11 mouse cellular contexts compared by ENCODE assay signal in genomic region chr15:99814554-99815260, GRCm38 (mm10). TPM values are rescaled to one million over a fixed set of nuclear protein-coding genes. Genes with fewer than 3 reads are reported as not detected.
DNase-seq lines count a peak whose midpoint lies in the region; ATAC-seq and TF ChIP-seq lines count a peak whose summit lies in the region.
"Had no signal": no experiment of that assay in that cellular context is flagged by ENCODE, and none has a peak within 500 bp of the region (broad histone marks: within the 10 kb centered on the region; RNA-seq: fewer than 3 reads in every experiment).

No protein-coding gene starts in this region.

- no peak overlapping the region for H3K4me2 ChIP-seq in forebrain, embryonic 13.5 days
- H3K4me2 ChIP-seq in forebrain, embryonic 12.5 days: no peak overlapping the region

- no peak for ATAC-seq in forebrain, embryonic 13.5 days
- no peak for ATAC-seq in forebrain, embryonic 12.5 days (ENCODE audit: low FRiP score)
- ATAC-seq: CD4-positive, CD25-positive, alpha-beta regulatory T cell, adult 4 months had no signal

- peaks cover 14% of the 10 kb centered on the region for H3K36me3 ChIP-seq in forebrain, embryonic 13.5 days (ENCODE audit: poor library complexity, severe bottlenecking)
- H3K36me3 ChIP-seq in forebrain, embryonic 12.5 days (replicated peaks): peaks cover 5% of the 10 kb centered on the region; the same call in 1 of the 2 replicates
- H3K36me3 ChIP-seq in spleen, adult 2 months (ENCODE audit: control insufficient read depth, insufficient read depth, low read length): no peaks in the 10 kb centered on the region
- H3K36me3 ChIP-seq in thymus, adult 2 months (ENCODE audit: control insufficient read depth, insufficient read depth, low read length): no peaks in the 10 kb centered on the region

- no peak for TF ChIP-seq CTCF in spleen, adult 2 months (IDR thresholded peaks at IDR 0.05; ENCODE audit: extremely low read depth, insufficient read depth, insufficient read length, insufficient replicate concordance)
- TF ChIP-seq CTCF in thymus, adult 2 months (IDR thresholded peaks at IDR 0.05; ENCODE audit: borderline replicate concordance, control insufficient read depth, extremely low read depth, insufficient read depth, low read length, poor library complexity): no peak

- H3K4me1 ChIP-seq in forebrain, embryonic 13.5 days: peaks cover 25% of the 10 kb centered on the region
- H3K4me1 ChIP-seq in forebrain, embryonic 12.5 days: peaks cover 27% of the 10 kb centered on the region
- no peaks in the 10 kb centered on the region for H3K4me1 ChIP-seq in spleen, adult 2 months (ENCODE audit: control insufficient read depth, insufficient read depth, insufficient read length)
- H3K4me1 ChIP-seq in thymus, adult 2 months (replicated peaks; ENCODE audit: control insufficient read depth, insufficient read depth, low read length): no peaks in the 10 kb centered on the region

- DNase-seq in spleen, adult 2 months (ENCODE audit: low read depth in 1 of 2, low spot score in 2 of 2): no peak
- no peak for DNase-seq in spleen, adult 18-20 months
- peak; percentile 37 for DNase-seq in lung, postnatal 14 days
- no peak for DNase-seq in thymus, adult 2 months
- no peak for DNase-seq in T-cell, adult 2 months (ENCODE audit: low spot score)
- DNase-seq in cerebellum, adult 9-10 months: no peak
- DNase-seq: cerebellum, postnatal 36 days had no signal

- H3K9me3 ChIP-seq in forebrain, embryonic 13.5 days (replicated peaks): no peaks in the 10 kb centered on the region
- H3K9me3 ChIP-seq in forebrain, embryonic 12.5 days: no peaks in the 10 kb centered on the region

- H3K4me3 ChIP-seq in forebrain, embryonic 13.5 days: no peak overlapping the region
- no peak overlapping the region for H3K4me3 ChIP-seq in forebrain, embryonic 12.5 days (replicated peaks)
- no peak overlapping the region; the same call in 1 of the 2 replicates for H3K4me3 ChIP-seq in spleen, adult 2 months (ENCODE audit: extremely low read depth, insufficient read depth, insufficient read length)
- H3K4me3 ChIP-seq in thymus, adult 2 months (ENCODE audit: control insufficient read depth, insufficient read depth, low read length): no peak overlapping the region

- TF ChIP-seq POLR2A in spleen, adult 2 months (IDR thresholded peaks at IDR 0.05; ENCODE audit: low read depth, low read length): no peak
- TF ChIP-seq POLR2A in thymus, adult 2 months (IDR thresholded peaks at IDR 0.05; ENCODE audit: control insufficient read depth, extremely low read depth, insufficient read depth, low read length, poor library complexity): no peak

- WGBS in forebrain, embryonic 13.5 days: 91% methylated on average over 24 of the region's 24 CpGs
- 94% methylated on average over 24 of the region's 24 CpGs for WGBS in forebrain, embryonic 12.5 days
- WGBS in spleen, adult 2 months: 81% methylated on average over 24 of the region's 24 CpGs
- 89% methylated on average over 24 of the region's 24 CpGs for WGBS in thymus, adult 2 months

- H3K27me3 ChIP-seq in forebrain, embryonic 13.5 days: no peaks in the 10 kb centered on the region
- H3K27me3 ChIP-seq in forebrain, embryonic 12.5 days: no peaks in the 10 kb centered on the region
- H3K27me3 ChIP-seq in spleen, adult 2 months (ENCODE audit: control insufficient read depth, insufficient read depth, low read length): no peaks in the 10 kb centered on the region
- H3K27me3 ChIP-seq in thymus, adult 2 months (ENCODE audit: control insufficient read depth, insufficient read depth, low read length): no peaks in the 10 kb centered on the region

- no peak overlapping the region for H3K9ac ChIP-seq in forebrain, embryonic 13.5 days
- no peak overlapping the region for H3K9ac ChIP-seq in forebrain, embryonic 12.5 days

- peak overlapping the region; percentile 16; the same call in 1 of the 2 replicates for H3K27ac ChIP-seq in forebrain, embryonic 13.5 days
- H3K27ac ChIP-seq in forebrain, embryonic 12.5 days: no peak overlapping the region
- peak overlapping the region; percentile 52; the same call in 1 of the 2 replicates for H3K27ac ChIP-seq in spleen, adult 2 months (ENCODE audit: insufficient read depth, low read length)
- no peak overlapping the region for H3K27ac ChIP-seq in thymus, adult 2 months (ENCODE audit: control insufficient read depth, insufficient read depth, low read length)
- H3K27ac ChIP-seq: kidney, postnatal 0 days had no signal

RNA-seq across cellular contexts. Expression of gene Cers5, which starts 42.0 kb away (rescaled TPM):
- 62.6 and 67.2 TPM in 2 replicates for polyA plus RNA-seq in forebrain, embryonic 13.5 days (2015; fragmentation: Nextera tagmentation; extraction: Ambion mirVana)
- polyA plus RNA-seq in forebrain, embryonic 12.5 days (2016; fragmentation: Nextera tagmentation; extraction: Ambion mirVana): 64.7 and 67.1 TPM in 2 replicates
- polyA plus RNA-seq in spleen, adult 2 months (2012; rRNA removed): 27.2 and 30.0 TPM in 2 replicates
- 48.1 and 59.8 TPM in 2 replicates for polyA plus RNA-seq in thymus, adult 2 months (2012; rRNA removed)

Comparison
In these comparisons a context has a peak if more than half of its experiments do, and no peak if none do; other contexts are left out.
1. H3K27ac ChIP-seq: peak in forebrain, embryonic 13.5 days (single experiment) and spleen, adult 2 months (single experiment); none in forebrain, embryonic 12.5 days (single experiment) and thymus, adult 2 months (single experiment).